Mouse (Mus musculus): ENCODE results near the gene Rtl5. TPM values are rescaled to one million over a fixed set of nuclear protein-coding genes. Genes with fewer than 3 reads are reported as not detected.

The Rtl5 gene
- polyA plus RNA-seq, 1 experiment from 2014 or later: 3.7 TPM

DNA sequence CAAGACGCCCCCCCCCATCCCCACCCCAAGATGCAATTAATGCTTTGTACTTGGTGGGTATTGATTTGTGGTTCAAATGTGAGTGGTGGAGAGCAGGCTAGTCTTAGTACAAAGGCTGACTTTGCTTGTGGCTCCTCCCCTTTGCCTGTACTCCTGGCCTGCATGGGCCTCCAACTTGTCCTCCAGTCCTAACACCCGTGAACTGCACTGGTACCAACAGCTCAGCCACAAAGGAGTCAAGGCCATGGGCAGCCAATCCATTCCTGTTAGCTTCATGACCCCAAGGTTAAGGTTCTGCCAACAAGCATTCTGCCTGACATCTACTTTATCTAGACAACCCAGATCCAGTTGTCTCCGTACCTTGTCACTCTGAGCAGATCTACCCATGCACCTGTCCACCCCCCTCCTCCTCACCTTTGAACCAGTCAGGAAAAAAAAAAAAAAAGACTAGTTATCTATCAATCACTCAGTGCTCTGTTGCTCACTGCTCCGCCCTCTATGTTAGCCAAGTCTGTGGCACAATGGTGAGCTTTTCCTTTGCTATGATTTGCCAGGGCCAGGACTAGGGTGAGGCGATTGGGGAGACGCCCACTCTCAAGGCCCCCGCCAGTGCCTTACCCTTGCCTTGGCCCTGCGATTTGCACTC lies 14.8 kb upstream of the Rtl5 start:
- no peaks in the 10 kb centered on the region for H3K36me3 ChIP-seq (ENCODE audit: control insufficient read depth, insufficient read depth, low read length)
- H3K9ac ChIP-seq (ENCODE audit: low read depth, low read length): no peak overlapping the region
- H3K4me1 ChIP-seq (replicated peaks; ENCODE audit: control insufficient read depth, insufficient read depth, low read length): no peaks in the 10 kb centered on the region
- H3K9me3 ChIP-seq (ENCODE audit: control insufficient read depth, low read length): no peaks in the 10 kb centered on the region
- DNase-seq (ENCODE audit: low spot score): no peak
- H3K27me3 ChIP-seq (ENCODE audit: control insufficient read depth, insufficient read depth, low read length): peaks cover 2% of the 10 kb centered on the region; the same call in 1 of the 2 replicates
- no peak overlapping the region for H3K4me3 ChIP-seq (ENCODE audit: low read depth, low read length)
- 90% methylated on average over 8 of the region's 8 CpGs for WGBS
- H3K4me2 ChIP-seq (replicated peaks; ENCODE audit: low read depth, low read length): no peak overlapping the region
- no peak overlapping the region for H3K27ac ChIP-seq (ENCODE audit: low read depth, low read length)
- no peak for ATAC-seq (ENCODE audit: low FRiP score)

DNA sequence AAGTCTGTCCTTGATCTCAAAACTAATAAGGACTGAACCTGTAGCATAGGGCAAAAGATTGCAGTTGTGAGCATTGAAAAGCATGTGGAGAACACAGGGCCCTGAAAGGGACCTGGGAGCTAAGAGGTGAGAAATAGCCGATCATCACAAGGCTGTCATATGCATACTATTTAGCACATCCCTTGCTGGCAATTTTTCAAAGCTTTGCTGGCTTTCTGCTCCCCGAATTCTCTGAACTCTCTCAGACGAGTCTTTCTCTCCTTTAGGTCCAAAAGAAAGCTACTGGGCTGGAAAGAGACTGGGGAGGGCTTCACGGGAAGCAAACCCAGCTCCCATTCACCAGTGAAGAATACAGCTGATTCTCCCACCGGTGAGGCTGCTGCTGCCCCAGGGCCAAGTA lies 11.2 kb upstream of the Rtl5 start:
- no peak for ATAC-seq (ENCODE audit: low FRiP score)
- peak overlapping the region; percentile 86 for H3K27ac ChIP-seq (ENCODE audit: low read depth, low read length)

DNA sequence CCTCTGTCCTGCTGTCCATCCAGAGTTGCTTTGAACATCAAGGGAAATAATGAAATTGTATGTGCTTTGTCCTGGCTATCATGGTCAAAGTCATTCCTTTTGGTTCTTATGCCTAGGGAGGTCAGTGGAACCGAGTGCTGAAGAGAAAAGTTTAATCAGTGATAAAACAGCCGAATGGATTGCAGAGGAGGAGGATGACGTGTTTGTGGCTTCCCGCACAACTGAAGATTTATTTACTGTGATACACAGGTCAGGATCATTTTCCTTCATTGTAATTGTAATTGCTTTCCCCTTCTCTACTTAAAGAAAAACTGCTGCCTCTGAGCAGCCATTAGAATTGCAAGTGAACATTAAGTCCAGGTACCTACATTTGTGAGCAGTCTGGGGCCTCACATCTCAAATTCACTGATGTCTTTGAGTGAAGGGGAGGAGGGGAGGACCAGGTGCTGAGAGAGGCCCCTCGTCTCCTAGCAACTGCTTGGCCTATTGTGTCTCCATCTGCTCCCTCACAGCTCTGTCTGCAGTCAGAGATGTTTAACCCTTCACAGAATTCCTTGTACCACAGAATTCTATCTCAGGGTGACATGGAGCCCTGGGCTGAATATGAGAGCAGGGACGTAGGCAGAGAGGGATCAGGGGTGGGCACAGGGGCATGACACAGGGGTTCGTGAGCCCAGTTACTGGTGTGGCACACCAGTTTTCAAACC lies 10.6 kb upstream of the Rtl5 start:
- no peaks in the 10 kb centered on the region for H3K36me3 ChIP-seq (ENCODE audit: control insufficient read depth, insufficient read depth, low read length)
- 27% methylated on average over 7 of the region's 7 CpGs for WGBS
- H3K9me3 ChIP-seq (ENCODE audit: control insufficient read depth, low read length): no peaks in the 10 kb centered on the region
- H3K4me1 ChIP-seq (replicated peaks; ENCODE audit: control insufficient read depth, insufficient read depth, low read length): no peaks in the 10 kb centered on the region
- H3K9ac ChIP-seq (ENCODE audit: low read depth, low read length): no peak overlapping the region
- peak overlapping the region; percentile 86 for H3K27ac ChIP-seq (ENCODE audit: low read depth, low read length)
- DNase-seq (ENCODE audit: low spot score) (peak; percentile 73), ATAC-seq (ENCODE audit: low FRiP score) (peak; percentile 93)
- H3K4me3 ChIP-seq (ENCODE audit: low read depth, low read length): no peak overlapping the region
- H3K27me3 ChIP-seq (ENCODE audit: control insufficient read depth, insufficient read depth, low read length): no peaks in the 10 kb centered on the region
- H3K4me2 ChIP-seq (replicated peaks; ENCODE audit: low read depth, low read length): peak overlapping the region; percentile 11; the same call in 1 of the 2 replicates

More for the DNA sequence above, 11.2 kb upstream of the Rtl5 start:
- Histone ChIP-seq H3K9ac (ENCODE audit: low read depth, low read length) (no peak overlapping the region), H3K4me1 (replicated peaks; ENCODE audit: control insufficient read depth, insufficient read depth, low read length) (no peaks in the 10 kb centered on the region), H3K36me3 (ENCODE audit: control insufficient read depth, insufficient read depth, low read length) (no peaks in the 10 kb centered on the region), H3K27me3 (ENCODE audit: control insufficient read depth, insufficient read depth, low read length) (no peaks in the 10 kb centered on the region), H3K4me2 (replicated peaks; ENCODE audit: low read depth, low read length) (no peak overlapping the region), H3K9me3 (ENCODE audit: control insufficient read depth, low read length) (no peaks in the 10 kb centered on the region), H3K4me3 (ENCODE audit: low read depth, low read length) (no peak overlapping the region)
- no peak for DNase-seq (ENCODE audit: low spot score)
- WGBS: 29% methylated on average over 5 of the region's 5 CpGs

DNA sequence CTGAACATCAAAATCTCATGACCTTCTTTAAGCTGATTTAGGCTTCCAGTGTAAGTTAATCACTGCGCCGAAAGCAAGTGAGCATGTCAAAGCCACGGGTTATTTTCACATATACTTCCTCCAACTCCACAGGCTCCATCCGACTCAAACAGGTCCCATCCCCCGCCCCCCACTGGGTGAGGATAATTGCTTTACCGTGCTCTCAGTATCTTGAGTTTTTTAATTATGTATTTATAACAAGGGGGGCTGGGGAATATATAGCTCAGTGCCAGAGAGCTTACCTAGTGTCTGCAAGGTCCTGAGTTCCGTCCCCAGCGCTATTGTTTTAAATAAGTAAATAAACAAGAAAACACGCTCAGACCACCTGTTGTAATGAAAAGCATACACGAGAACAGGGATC lies 10.0 kb upstream of the Rtl5 start:
- DNase-seq (ENCODE audit: low spot score) (no peak), ATAC-seq (ENCODE audit: low FRiP score) (peak; percentile 28; the same call in 1 of the 2 replicates)
- Histone ChIP-seq H3K4me3 (ENCODE audit: low read depth, low read length) (no peak overlapping the region), H3K9ac (ENCODE audit: low read depth, low read length) (no peak overlapping the region), H3K27ac (ENCODE audit: low read depth, low read length) (peak overlapping the region; percentile 86), H3K4me2 (replicated peaks; ENCODE audit: low read depth, low read length) (no peak overlapping the region; the same call in 1 of the 2 replicates), H3K9me3 (ENCODE audit: control insufficient read depth, low read length) (no peaks in the 10 kb centered on the region), H3K4me1 (replicated peaks; ENCODE audit: control insufficient read depth, insufficient read depth, low read length) (no peaks in the 10 kb centered on the region), H3K36me3 (ENCODE audit: control insufficient read depth, insufficient read depth, low read length) (no peaks in the 10 kb centered on the region), H3K27me3 (ENCODE audit: control insufficient read depth, insufficient read depth, low read length) (no peaks in the 10 kb centered on the region)
- 47% methylated on average over 10 of the region's 10 CpGs for WGBS

DNA sequence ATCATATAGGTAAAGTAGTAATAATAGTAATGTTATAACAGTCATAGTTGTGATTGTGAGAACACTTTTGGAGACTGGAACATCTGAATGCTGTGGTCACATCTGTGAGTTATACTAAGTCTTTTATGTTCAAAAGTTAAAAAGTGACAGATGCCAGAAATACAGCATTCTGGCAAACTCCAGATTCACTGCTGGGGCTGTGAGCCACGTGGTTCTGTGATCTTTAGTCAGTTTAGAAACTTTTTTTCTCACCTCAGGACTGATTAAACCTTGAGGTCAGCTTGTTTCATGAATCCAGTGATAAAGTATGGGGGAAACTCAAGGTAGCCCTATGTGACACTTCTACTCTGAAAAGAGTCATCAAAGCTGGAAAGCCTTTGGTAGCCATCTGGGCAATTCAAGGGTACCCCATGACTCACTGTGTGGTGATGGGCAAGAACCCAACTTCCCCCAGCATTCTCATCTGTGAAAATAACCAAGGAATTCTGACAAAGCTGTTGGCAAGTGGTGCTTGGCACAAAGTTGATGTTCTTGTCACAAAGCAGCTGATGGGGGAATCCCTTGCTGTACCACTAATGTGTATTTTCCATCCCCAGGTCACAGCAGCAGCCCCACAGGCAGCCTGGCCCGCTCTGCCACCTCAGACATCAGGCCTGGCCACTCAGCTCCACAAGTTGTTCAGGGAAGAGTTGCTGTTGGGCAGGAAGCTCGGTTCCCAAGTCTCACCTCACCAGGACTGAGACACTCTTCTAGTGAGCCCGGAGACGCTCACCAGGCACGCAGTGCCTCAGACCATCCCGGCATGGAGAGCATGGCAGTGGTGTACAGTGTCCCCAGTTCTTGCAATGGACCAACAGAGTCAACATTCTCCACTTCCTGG lies 6.0 kb upstream of the Rtl5 start:
- ATAC-seq (ENCODE audit: low FRiP score) (no peak), DNase-seq (ENCODE audit: low spot score) (no peak)
- H3K9me3 ChIP-seq (ENCODE audit: control insufficient read depth, low read length): no peaks in the 10 kb centered on the region
- H3K9ac ChIP-seq (ENCODE audit: low read depth, low read length): no peak overlapping the region
- WGBS: 86% methylated on average over 7 of the region's 7 CpGs
- H3K4me3 ChIP-seq (ENCODE audit: low read depth, low read length): no peak overlapping the region
- H3K27ac ChIP-seq (ENCODE audit: low read depth, low read length): no peak overlapping the region
- H3K36me3 ChIP-seq (ENCODE audit: control insufficient read depth, insufficient read depth, low read length): no peaks in the 10 kb centered on the region
- H3K4me1 ChIP-seq (replicated peaks; ENCODE audit: control insufficient read depth, insufficient read depth, low read length): no peaks in the 10 kb centered on the region
- H3K27me3 ChIP-seq (ENCODE audit: control insufficient read depth, insufficient read depth, low read length): peaks cover 2% of the 10 kb centered on the region; the same call in 1 of the 2 replicates
- H3K4me2 ChIP-seq (replicated peaks; ENCODE audit: low read depth, low read length): no peak overlapping the region

DNA sequence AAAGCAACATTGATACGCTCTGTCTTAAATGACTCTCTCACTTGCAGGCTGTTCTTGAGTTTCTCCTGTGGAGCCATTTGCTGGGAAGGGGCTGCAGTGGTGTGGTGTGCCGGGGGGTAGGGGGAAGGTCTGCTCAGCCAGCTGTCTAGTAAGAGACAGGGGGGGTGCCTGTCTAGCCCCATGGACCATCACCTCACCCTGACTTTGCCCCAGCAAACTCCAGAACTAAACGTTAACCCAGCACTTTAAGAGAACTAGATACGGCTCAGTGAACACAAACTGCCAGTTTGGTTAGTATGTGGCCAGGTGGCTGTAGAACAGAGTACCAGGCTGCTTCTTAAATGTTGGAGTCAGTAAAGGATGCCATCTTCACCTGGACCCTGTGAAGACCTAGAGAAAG lies 4.1 kb upstream of the Rtl5 start:
- ATAC-seq (ENCODE audit: low FRiP score) (no peak), DNase-seq (ENCODE audit: low spot score) (no peak)
- H3K9ac ChIP-seq (ENCODE audit: low read depth, low read length): no peak overlapping the region
- WGBS: 78% methylated on average over 4 of the region's 4 CpGs
- no peak overlapping the region for H3K4me2 ChIP-seq (replicated peaks; ENCODE audit: low read depth, low read length)
- no peaks in the 10 kb centered on the region for H3K4me1 ChIP-seq (replicated peaks; ENCODE audit: control insufficient read depth, insufficient read depth, low read length)
- H3K4me3 ChIP-seq (ENCODE audit: low read depth, low read length): no peak overlapping the region
- no peak overlapping the region for H3K27ac ChIP-seq (ENCODE audit: low read depth, low read length)
- H3K36me3 ChIP-seq (ENCODE audit: control insufficient read depth, insufficient read depth, low read length): no peaks in the 10 kb centered on the region
- H3K27me3 ChIP-seq (ENCODE audit: control insufficient read depth, insufficient read depth, low read length): peaks cover 4% of the 10 kb centered on the region; the same call in 1 of the 2 replicates
- H3K9me3 ChIP-seq (ENCODE audit: control insufficient read depth, low read length): no peaks in the 10 kb centered on the region

DNA sequence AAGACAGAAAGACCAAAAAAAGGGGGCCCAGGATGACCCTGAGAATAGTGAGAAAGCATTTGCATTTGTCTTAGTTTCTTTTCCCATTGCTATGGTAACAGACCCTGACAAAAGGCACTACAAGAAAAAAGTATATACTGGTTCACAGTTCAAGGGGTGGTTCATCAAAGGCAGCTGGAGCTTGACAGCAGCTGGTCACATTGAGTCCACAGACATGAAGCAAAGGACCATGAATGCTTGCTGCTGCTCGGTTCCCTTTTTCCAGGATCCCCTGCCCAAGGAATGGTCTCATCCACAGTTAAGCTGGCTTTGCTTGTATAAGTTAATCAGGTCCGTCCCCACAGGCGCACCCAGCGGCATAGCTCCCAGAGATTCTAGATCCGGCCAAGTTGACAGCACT lies 3.3 kb upstream of the Rtl5 start:
- H3K9me3 ChIP-seq (ENCODE audit: control insufficient read depth, low read length): no peaks in the 10 kb centered on the region
- no peak for ATAC-seq (ENCODE audit: low FRiP score)
- WGBS: 58% methylated on average over 5 of the region's 5 CpGs
- no peaks in the 10 kb centered on the region for H3K4me1 ChIP-seq (replicated peaks; ENCODE audit: control insufficient read depth, insufficient read depth, low read length)
- no peak overlapping the region for H3K4me3 ChIP-seq (ENCODE audit: low read depth, low read length)
- no peak overlapping the region for H3K9ac ChIP-seq (ENCODE audit: low read depth, low read length)
- no peak overlapping the region for H3K4me2 ChIP-seq (replicated peaks; ENCODE audit: low read depth, low read length)
- H3K27ac ChIP-seq (ENCODE audit: low read depth, low read length): no peak overlapping the region
- peak; percentile 21 for DNase-seq (ENCODE audit: low spot score)
- H3K27me3 ChIP-seq (ENCODE audit: control insufficient read depth, insufficient read depth, low read length): peaks cover 4% of the 10 kb centered on the region; the same call in 1 of the 2 replicates
- H3K36me3 ChIP-seq (ENCODE audit: control insufficient read depth, insufficient read depth, low read length): no peaks in the 10 kb centered on the region

DNA sequence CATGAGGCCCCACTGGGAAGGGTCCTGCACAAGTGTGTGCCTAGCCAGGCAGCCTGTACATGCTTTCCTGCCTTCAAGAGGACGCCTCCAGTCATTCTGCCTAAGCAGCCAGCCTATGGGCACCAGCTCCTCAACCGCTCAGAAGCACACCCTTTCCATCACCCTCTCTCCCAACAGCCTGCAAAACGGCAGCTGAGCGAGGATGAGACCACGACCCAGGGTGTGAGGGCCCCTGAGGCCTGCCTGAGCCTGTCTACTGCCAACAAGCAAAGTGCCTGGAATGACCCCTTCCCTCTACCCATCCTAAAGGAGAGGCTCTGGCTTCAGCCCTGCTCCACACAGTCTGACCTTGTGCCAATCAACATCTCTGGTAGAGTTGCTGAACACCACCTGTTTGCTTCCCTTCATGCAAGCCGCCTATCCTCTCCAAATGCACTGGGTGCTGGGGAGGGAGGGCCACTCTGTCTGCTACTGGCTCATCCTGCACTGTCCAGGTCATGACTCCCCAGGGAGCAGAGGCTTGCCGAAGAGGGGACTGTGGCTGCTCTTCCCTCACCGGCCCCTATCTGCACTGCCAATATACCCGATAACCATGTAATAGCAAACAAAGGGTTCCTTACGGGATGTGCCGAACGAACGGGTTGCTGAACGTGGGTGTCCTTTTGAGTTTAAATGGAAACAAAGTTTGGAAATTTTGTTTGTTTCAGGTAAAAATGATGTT lies 2.7 kb upstream of the Rtl5 start:
- H3K4me3 ChIP-seq (ENCODE audit: low read depth, low read length): no peak overlapping the region
- H3K4me2 ChIP-seq (replicated peaks; ENCODE audit: low read depth, low read length): no peak overlapping the region
- H3K27me3 ChIP-seq (ENCODE audit: control insufficient read depth, insufficient read depth, low read length): peaks cover 4% of the 10 kb centered on the region; the same call in 1 of the 2 replicates
- H3K9ac ChIP-seq (ENCODE audit: low read depth, low read length): no peak overlapping the region
- H3K4me1 ChIP-seq (replicated peaks; ENCODE audit: control insufficient read depth, insufficient read depth, low read length): no peaks in the 10 kb centered on the region
- ATAC-seq (ENCODE audit: low FRiP score) (no peak), DNase-seq (ENCODE audit: low spot score) (no peak)
- no peaks in the 10 kb centered on the region for H3K36me3 ChIP-seq (ENCODE audit: control insufficient read depth, insufficient read depth, low read length)
- WGBS: 63% methylated on average over 14 of the region's 14 CpGs
- no peak overlapping the region for H3K27ac ChIP-seq (ENCODE audit: low read depth, low read length)
- no peaks in the 10 kb centered on the region for H3K9me3 ChIP-seq (ENCODE audit: control insufficient read depth, low read length)
